Mouse (Mus musculus) kidney, postnatal 0 days (tissue): ENCODE results near the gene Dmac2. TPM values are rescaled to one million over a fixed set of nuclear protein-coding genes. Genes with fewer than 3 reads are reported as not detected.

Experiments
- ATAC-seq: fragments of 200-750 bp; cut with Nextera tagmentation; replicated peaks from 2 replicates; pipeline ENCODE4 v1.8.0; 2017; ENCODE audit warnings: low read depth, moderate number of reproducible peaks, moderate TSS enrichment, moderate library complexity; ENCODE audit not compliant: low FRiP score
- DNase-seq: peaks from one replicate; pipeline ENCODE4 v3.0.0-alpha.2; 2016; ENCODE audit warnings: low spot score
- H3K27ac ChIP-seq: fragments of 300-500 bp; sonication (generic); 2 replicates; pipeline ENCODE4 v1.5.1; 2014; ENCODE audit warnings: mild to moderate bottlenecking
- H3K27me3 ChIP-seq: fragments of 300-500 bp; sonication (generic); 2 replicates; pipeline ENCODE4 v1.6.1; 2014; ENCODE audit warnings: low read length, mixed read lengths; ENCODE audit not compliant: insufficient read depth
- H3K36me3 ChIP-seq: fragments of 300-500 bp; sonication (generic); 2 replicates; pipeline ENCODE4 v1.6.1; 2014; ENCODE audit warnings: low read length, mixed read lengths; ENCODE audit not compliant: insufficient read depth
- H3K4me1 ChIP-seq: fragments of 300-500 bp; sonication (generic); replicated peaks from 2 replicates; pipeline ENCODE4 v1.6.1; 2014; ENCODE audit warnings: antibody characterized with exemption, low read length, mixed read lengths; ENCODE audit not compliant: insufficient read depth
- H3K4me2 ChIP-seq: fragments of 300-500 bp; sonication (generic); 2 replicates; pipeline ENCODE4 v1.6.1; 2014; ENCODE audit warnings: mild to moderate bottlenecking, low read length, moderate library complexity, mixed read lengths
- H3K4me3 ChIP-seq: fragments of 300-500 bp; sonication (generic); replicated peaks from 2 replicates; pipeline ENCODE4 v1.5.1; 2014; ENCODE audit warnings: low read depth, low read length
- H3K9ac ChIP-seq: fragments of 300-500 bp; sonication (generic); 2 replicates; pipeline ENCODE4 v1.6.1; 2014; ENCODE audit warnings: low read depth, low read length
- H3K9me3 ChIP-seq: fragments of 300-500 bp; sonication (generic); replicated peaks from 2 replicates; pipeline ENCODE4 v1.6.1; 2016; ENCODE audit warnings: low read length, inconsistent platforms, mixed read lengths
- CTCF ChIP-seq: IDR thresholded peaks from 2 replicates; pipeline ENCODE4 v1.5.1; 2016; ENCODE audit warnings: antibody characterized with exemption, low read depth, mild to moderate bottlenecking, moderate library complexity
- WGBS: fragments of 180-500 bp; shearing (Covaris S2); extraction: QIAGEN DNeasy Blood & Tissue Kit; methylation state at CpG from one replicate; pipeline ENCODE4 v1.1.7; 2014; 5-methylcytosine and 5-hydroxymethylcytosine counted together
- polyA plus RNA-seq: library from polyadenylated mRNA; unstranded; fragments of >200 nt; fragmentation: Nextera tagmentation; extraction: Ambion mirVana; gene quantifications from 2 replicates; pipeline ENCODE4 v1.2.1, GENCODE M21; 2015

Dmac2 gene
- polyA plus RNA-seq, 1 experiment from 2014 or later = 68.9 TPM

DNA sequence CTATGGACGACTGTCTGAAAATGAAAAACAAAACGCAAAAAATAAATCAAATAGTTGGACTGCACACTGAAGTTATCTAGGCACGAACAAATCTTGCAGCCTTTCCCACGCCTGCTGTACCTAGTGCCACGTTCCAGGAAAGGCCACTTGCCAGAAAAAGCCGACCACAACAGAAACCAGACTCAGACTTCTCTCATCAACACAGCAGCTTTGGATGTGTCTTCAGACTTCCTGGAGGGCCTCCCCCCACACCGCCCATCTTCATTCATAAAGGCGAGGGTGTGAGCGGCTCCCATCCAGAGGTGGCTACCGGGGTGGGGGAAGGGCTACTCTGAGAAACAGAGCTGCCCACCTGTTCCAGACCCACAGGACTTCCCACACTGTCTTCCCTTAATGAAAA, 24.9 kb downstream of the Dmac2 start:
- DNase-seq = no peak
- no peaks in the 10 kb centered on the region for H3K36me3 ChIP-seq
- no peak for TF ChIP-seq CTCF

DNA sequence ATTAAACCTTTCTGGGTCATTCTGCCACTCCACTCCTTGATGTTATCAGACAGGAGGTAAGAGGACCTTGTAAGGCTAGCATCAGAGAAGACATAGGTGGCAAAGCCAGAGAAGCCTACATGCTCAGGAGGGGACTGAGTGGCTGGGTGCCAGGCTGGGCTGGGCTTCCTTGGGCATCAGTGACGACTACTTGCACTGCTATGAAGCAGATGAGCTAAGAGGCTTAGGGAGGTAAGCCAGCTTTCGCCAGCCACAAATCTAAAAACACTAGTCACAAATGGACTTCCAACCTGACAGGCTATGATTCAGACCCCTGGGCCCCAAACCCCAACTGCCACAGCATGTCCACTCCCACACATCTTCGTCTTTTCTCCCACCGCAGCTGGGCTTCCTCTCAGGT, 25.4 kb downstream of the Dmac2 start:
- no peaks in the 10 kb centered on the region for H3K9me3 ChIP-seq
- ATAC-seq (no peak), DNase-seq (no peak)
- H3K9ac ChIP-seq = no peak overlapping the region
- no peaks in the 10 kb centered on the region for H3K27me3 ChIP-seq
- WGBS = 41% methylated on average over 4 of the region's 4 CpGs
- H3K36me3 ChIP-seq = no peaks in the 10 kb centered on the region
- H3K4me3 ChIP-seq = no peak overlapping the region
- no peaks in the 10 kb centered on the region for H3K4me1 ChIP-seq
- no peak for TF ChIP-seq CTCF
- no peak overlapping the region for H3K27ac ChIP-seq
- H3K4me2 ChIP-seq = no peak overlapping the region

More for the DNA sequence above, 24.9 kb downstream of the Dmac2 start:
- Histone ChIP-seq H3K9me3 (no peaks in the 10 kb centered on the region), H3K4me2 (no peak overlapping the region), H3K4me3 (no peak overlapping the region), H3K27ac (no peak overlapping the region), H3K9ac (no peak overlapping the region), H3K27me3 (no peaks in the 10 kb centered on the region), H3K4me1 (no peaks in the 10 kb centered on the region)
- WGBS = 79% methylated on average over 10 of the region's 10 CpGs
- no peak for ATAC-seq

DNA sequence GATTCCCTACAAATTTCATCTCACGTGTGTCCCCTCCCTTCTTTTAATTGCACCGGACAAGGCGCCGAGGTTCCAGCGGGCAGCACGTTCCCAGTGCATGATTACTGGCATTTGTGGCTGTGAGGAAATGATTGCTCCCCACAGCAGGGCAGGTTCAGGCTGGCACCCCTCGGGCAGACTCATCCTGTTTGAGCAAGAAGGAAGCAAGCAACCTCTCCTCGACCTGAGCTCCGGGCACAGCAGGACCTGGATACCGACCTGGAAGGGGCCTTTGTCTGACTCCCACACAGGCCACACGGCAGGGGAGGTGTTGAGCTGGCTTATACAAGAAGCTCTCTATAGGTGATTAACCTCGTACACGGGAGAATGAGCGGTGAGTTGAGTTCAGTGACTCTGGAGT, 25.9 kb downstream of the Dmac2 start:
- Histone ChIP-seq H3K4me2 (no peak overlapping the region), H3K9ac (no peak overlapping the region), H3K36me3 (no peaks in the 10 kb centered on the region), H3K4me3 (no peak overlapping the region), H3K27ac (no peak overlapping the region), H3K4me1 (no peaks in the 10 kb centered on the region), H3K9me3 (no peaks in the 10 kb centered on the region), H3K27me3 (no peaks in the 10 kb centered on the region)
- no peak for DNase-seq
- WGBS = 34% methylated on average over 14 of the region's 14 CpGs
- ATAC-seq = peak; percentile 72
- TF ChIP-seq CTCF = no peak

DNA sequence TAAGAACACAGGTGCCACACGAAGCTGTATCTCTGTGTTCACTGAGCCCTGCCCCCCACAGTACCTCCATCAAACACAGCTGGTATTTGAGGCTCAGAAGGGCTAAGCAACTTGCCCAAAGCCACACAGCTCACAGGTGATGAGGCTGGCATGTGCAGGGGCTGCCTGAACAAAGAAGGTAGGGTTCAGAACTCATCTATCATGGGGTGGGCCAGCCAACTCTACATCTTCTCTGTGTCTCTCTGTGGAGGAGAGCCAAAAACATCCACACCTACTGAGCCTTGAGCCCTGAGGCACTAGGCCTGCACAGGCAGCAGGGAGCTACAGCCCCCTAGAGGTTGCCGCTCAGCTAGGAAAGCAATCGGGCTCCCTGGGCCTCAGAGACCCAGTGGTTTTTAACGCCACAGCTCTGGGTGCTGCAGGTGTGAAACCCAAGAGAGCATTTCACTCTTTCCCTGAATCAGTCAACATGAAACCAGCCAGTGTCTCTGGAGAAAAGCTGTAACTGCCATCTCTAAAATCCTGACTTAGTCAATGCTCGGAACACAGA, 28.4 kb downstream of the Dmac2 start:
- peak; percentile 33; the same call in 1 of the 2 replicates for TF ChIP-seq CTCF
- WGBS = 47% methylated on average over 5 of the region's 5 CpGs
- Histone ChIP-seq H3K9ac (no peak overlapping the region), H3K36me3 (no peaks in the 10 kb centered on the region), H3K4me3 (no peak overlapping the region), H3K27me3 (no peaks in the 10 kb centered on the region), H3K9me3 (no peaks in the 10 kb centered on the region), H3K4me2 (no peak overlapping the region), H3K4me1 (no peaks in the 10 kb centered on the region), H3K27ac (no peak overlapping the region)
- DNase-seq (no peak), ATAC-seq (no peak)

DNA sequence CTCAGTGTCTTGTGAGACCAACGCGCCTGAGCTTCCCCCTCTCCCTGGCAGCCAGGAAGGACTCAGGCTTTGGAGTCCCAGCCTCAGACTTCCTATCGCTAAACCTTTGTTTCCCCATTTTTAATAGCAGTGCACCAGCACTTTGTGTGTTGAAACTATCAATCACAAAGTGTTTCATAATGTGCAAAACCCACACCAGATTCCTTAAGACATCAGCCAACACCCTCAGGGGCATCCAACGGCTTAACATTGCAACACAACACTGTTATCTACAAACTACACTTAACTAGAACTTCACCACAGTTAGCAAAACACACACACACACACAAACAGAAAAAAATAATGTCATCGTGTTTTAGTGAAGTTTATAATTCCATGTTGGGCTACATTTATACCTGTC, 30.6 kb downstream of the Dmac2 start:
- H3K4me2 ChIP-seq = no peak overlapping the region
- H3K9ac ChIP-seq = no peak overlapping the region
- TF ChIP-seq CTCF = no peak
- DNase-seq (no peak), ATAC-seq (no peak)
- H3K4me3 ChIP-seq = no peak overlapping the region
- no peak overlapping the region for H3K27ac ChIP-seq
- no peaks in the 10 kb centered on the region for H3K4me1 ChIP-seq
- no peaks in the 10 kb centered on the region for H3K9me3 ChIP-seq
- WGBS = 76% methylated on average over 5 of the region's 5 CpGs
- H3K27me3 ChIP-seq = no peaks in the 10 kb centered on the region
- H3K36me3 ChIP-seq = no peaks in the 10 kb centered on the region

DNA sequence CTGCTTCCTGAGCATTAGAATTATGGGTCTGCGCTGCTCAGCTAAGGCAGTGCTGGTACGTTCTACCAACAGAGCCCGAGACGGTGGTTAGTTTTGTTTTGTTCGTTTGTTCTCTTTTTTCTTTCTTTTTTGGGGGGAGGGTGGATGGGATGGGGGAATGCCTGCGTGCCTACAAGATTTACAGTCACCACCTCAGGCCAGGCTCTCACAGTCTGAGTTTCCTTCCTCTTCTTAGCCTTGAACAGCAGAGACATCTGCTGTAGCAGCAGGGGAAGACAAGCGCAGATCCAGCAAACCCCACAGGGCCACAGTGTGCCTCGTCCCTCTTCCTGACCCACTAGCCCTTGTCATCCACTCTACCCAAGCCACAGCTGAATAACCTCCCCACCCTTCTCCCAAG, 32.1 kb downstream of the Dmac2 start:
- H3K9me3 ChIP-seq = no peaks in the 10 kb centered on the region
- no peak for ATAC-seq
- TF ChIP-seq CTCF = no peak
- no peak overlapping the region for H3K27ac ChIP-seq
- WGBS = 79% methylated on average over 8 of the region's 8 CpGs
- no peaks in the 10 kb centered on the region for H3K36me3 ChIP-seq
- H3K4me3 ChIP-seq = no peak overlapping the region
- no peak overlapping the region for H3K4me2 ChIP-seq
- no peak for DNase-seq
- H3K9ac ChIP-seq = no peak overlapping the region
- no peaks in the 10 kb centered on the region for H3K27me3 ChIP-seq
- H3K4me1 ChIP-seq = no peaks in the 10 kb centered on the region

DNA sequence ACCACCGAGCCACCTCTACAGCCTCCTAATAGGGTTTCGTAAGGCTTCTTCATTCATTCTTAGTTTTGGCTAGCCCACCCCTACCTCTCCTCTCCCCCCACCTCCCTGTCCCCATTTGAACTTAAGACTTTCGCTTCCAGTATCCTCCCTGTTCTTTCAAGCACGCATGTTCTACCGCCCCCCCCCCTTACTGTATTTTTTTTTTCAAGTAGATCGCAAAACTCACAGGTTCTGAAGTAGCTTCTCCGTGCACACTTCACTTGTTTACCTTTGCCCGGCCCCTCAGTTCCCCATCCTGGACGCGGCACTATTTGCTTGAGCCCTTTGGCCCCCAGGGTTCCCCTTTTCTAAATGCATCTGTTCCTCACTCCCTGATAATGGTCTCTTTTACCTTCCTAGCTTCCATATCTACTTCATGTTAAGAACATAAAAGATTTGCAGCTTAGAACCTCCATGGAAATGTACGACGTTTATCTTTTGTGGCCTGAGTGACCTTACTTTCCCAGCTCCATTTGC, 33.1 kb downstream of the Dmac2 start:
- TF ChIP-seq CTCF = no peak
- Histone ChIP-seq H3K9ac (no peak overlapping the region), H3K27me3 (no peaks in the 10 kb centered on the region), H3K4me2 (no peak overlapping the region), H3K4me1 (0 out of 2 replicates have a peak, but pooled peaks cover 2% of the 10 kb centered on the region), H3K36me3 (no peaks in the 10 kb centered on the region), H3K27ac (no peak overlapping the region), H3K4me3 (no peak overlapping the region), H3K9me3 (no peaks in the 10 kb centered on the region)
- DNase-seq (no peak), ATAC-seq (no peak)
- 83% methylated on average over 12 of the region's 12 CpGs for WGBS
